Mouse (Mus musculus): Measurements from ENCODE around the gene Gm1604a. TPM values are rescaled to one million over a fixed set of nuclear protein-coding genes. Genes with fewer than 3 reads are reported as not detected.
"Not testable (repeated sequence)": the region's sequence is repeated elsewhere in the genome, so short reads cannot be mapped to it uniquely, and the experiment has no call there.

The Gm1604a gene
- polyA plus RNA-seq, 1 experiment from 2014 or later = 0.20 TPM

GRCm38 (mm10) chr17:7075519-7075918, 50.2 kb downstream of the Gm1604a start:
- ATAC-seq (ENCODE audit: insufficient read depth) = not testable (repeated sequence)

GRCm38 (mm10) chr17:7079558-7079957, 54.2 kb downstream of the Gm1604a start:
- WGBS (ENCODE audit: insufficient replicate concordance) = 0% methylated on average over 1 of the region's 4 CpGs
- H3K9ac ChIP-seq; H3K9me3 ChIP-seq (replicated peaks); H3K36me3 ChIP-seq (replicated peaks); H3K4me1 ChIP-seq (replicated peaks); ATAC-seq (ENCODE audit: insufficient read depth); H3K27ac ChIP-seq (replicated peaks); H3K4me2 ChIP-seq; H3K4me3 ChIP-seq (replicated peaks); H3K27me3 ChIP-seq: not testable (repeated sequence)

More at GRCm38 (mm10) chr17:7075519-7075918, 50.2 kb downstream of the Gm1604a start:
- H3K27me3 ChIP-seq; H3K4me3 ChIP-seq (replicated peaks); H3K4me2 ChIP-seq; H3K27ac ChIP-seq (replicated peaks); H3K36me3 ChIP-seq (replicated peaks); H3K9ac ChIP-seq; H3K9me3 ChIP-seq (replicated peaks); H3K4me1 ChIP-seq (replicated peaks): not testable (repeated sequence)
- 34% methylated on average over 5 of the region's 6 CpGs for whole genome bisulfite sequencing (ENCODE audit: insufficient replicate concordance)

GRCm38 (mm10) chr17:7084523-7084922, 59.2 kb downstream of the Gm1604a start:
- not testable (repeated sequence) for H3K4me3 ChIP-seq (replicated peaks); H3K4me2 ChIP-seq; H3K27me3 ChIP-seq; H3K4me1 ChIP-seq (replicated peaks); ATAC-seq (ENCODE audit: insufficient read depth); H3K27ac ChIP-seq (replicated peaks); H3K9me3 ChIP-seq (replicated peaks); H3K36me3 ChIP-seq (replicated peaks); H3K9ac ChIP-seq
- WGBS (ENCODE audit: insufficient replicate concordance) = no CpG with 5 or more reads among the region's 5 CpGs

- not testable (repeated sequence) for ATAC-seq (ENCODE audit: insufficient read depth); H3K36me3 ChIP-seq (replicated peaks); H3K27me3 ChIP-seq; H3K4me2 ChIP-seq; H3K4me1 ChIP-seq (replicated peaks); H3K9me3 ChIP-seq (replicated peaks); H3K27ac ChIP-seq (replicated peaks); H3K4me3 ChIP-seq (replicated peaks); H3K9ac ChIP-seq
- WGBS (ENCODE audit: insufficient replicate concordance) = no CpG with 5 or more reads among the region's 12 CpGs
These were observed 60.3 kb downstream of the Gm1604a start for GRCm38 (mm10) chr17:7085469-7086168.

GRCm38 (mm10) chr17:7086836-7087235, 61.5 kb downstream of the Gm1604a start:
- H3K9ac ChIP-seq; H3K4me3 ChIP-seq (replicated peaks); H3K4me2 ChIP-seq; H3K9me3 ChIP-seq (replicated peaks); H3K36me3 ChIP-seq (replicated peaks); H3K4me1 ChIP-seq (replicated peaks); ATAC-seq (ENCODE audit: insufficient read depth); H3K27me3 ChIP-seq; H3K27ac ChIP-seq (replicated peaks): not testable (repeated sequence)
- WGBS (ENCODE audit: insufficient replicate concordance) = 59% methylated on average over 6 of the region's 8 CpGs

GRCm38 (mm10) chr17:7097835-7098519, 72.6 kb downstream of the Gm1604a start:
- no CpG with 5 or more reads among the region's 12 CpGs for WGBS (ENCODE audit: insufficient replicate concordance)
- not testable (repeated sequence) for H3K36me3 ChIP-seq (replicated peaks); H3K27me3 ChIP-seq; H3K4me1 ChIP-seq (replicated peaks); H3K27ac ChIP-seq (replicated peaks); H3K4me3 ChIP-seq (replicated peaks); H3K9me3 ChIP-seq (replicated peaks); ATAC-seq (ENCODE audit: insufficient read depth); H3K9ac ChIP-seq; H3K4me2 ChIP-seq

DNA sequence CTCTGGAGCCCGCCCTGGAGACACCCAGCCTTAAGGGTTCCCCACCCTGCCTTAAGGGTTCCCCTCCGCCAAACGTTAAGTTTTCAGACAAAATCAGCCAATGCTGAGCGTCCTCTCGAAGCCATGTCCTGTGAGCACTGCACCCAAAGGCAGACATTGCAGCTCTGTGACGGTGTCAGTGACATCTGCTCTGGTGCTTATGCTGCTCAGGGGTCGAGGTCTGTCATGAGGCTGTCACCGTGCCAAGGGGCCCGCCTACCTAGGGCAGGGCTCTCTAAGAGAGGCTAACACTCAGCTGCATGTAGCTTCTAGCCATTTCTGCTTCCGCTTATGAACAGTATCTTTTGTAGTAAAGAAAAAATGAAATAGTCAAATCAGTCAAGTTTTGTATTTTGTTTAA, 73.7 kb downstream of the Gm1604a start:
- not testable (repeated sequence) for H3K27me3 ChIP-seq; H3K36me3 ChIP-seq (replicated peaks); H3K9me3 ChIP-seq (replicated peaks); ATAC-seq (ENCODE audit: insufficient read depth); H3K4me1 ChIP-seq (replicated peaks); H3K4me2 ChIP-seq; H3K9ac ChIP-seq; H3K4me3 ChIP-seq (replicated peaks); H3K27ac ChIP-seq (replicated peaks)
- 46% methylated on average over 7 of the region's 10 CpGs for WGBS (ENCODE audit: insufficient replicate concordance)

DNA sequence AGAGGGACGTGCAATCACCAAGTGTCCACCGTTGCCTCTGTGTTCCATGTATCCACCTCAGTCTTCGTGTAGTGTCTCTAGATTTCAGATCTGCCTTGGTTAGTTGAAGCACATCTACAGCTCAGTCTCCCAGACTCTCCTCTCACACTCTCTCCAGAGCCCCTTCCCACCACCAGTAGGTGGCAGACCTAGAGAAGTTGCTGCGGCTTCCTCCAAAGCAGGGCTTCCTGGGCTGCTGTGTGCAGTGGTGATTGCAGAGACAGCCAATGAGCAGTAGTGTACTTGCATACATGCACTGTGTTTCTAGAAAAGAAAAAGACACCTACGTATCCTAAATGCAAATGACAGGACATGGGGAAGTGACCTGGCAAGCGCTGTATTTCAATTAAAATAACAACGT, 77.6 kb downstream of the Gm1604a start:
- not testable (repeated sequence) for H3K27me3 ChIP-seq; H3K4me2 ChIP-seq; H3K9ac ChIP-seq; ATAC-seq (ENCODE audit: insufficient read depth); H3K4me1 ChIP-seq (replicated peaks); H3K9me3 ChIP-seq (replicated peaks); H3K4me3 ChIP-seq (replicated peaks); H3K36me3 ChIP-seq (replicated peaks); H3K27ac ChIP-seq (replicated peaks)
- WGBS (ENCODE audit: insufficient replicate concordance) = no CpG with 5 or more reads among the region's 7 CpGs

DNA sequence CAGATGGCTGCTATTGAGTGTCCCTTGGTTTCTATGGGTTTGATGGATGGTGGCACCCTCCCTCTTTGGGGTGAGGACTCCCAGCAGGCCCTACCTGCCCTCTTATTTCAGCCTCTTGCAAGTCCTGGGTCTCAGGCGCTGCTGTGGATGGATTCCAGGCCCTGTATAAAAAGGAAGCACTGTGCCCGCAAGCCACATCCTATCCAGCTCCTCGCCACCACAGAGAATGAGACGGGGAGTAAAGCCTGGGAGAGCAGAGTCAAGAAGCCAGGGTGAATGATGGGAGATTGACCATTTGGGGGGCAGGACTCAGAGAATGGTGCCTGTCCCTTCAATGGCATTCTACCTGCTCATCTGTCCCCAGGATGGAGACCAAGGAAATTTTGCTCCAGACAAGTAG, 86.3 kb downstream of the Gm1604a start:
- not testable (repeated sequence) for H3K4me1 ChIP-seq (replicated peaks); ATAC-seq (ENCODE audit: insufficient read depth); H3K27ac ChIP-seq (replicated peaks); H3K27me3 ChIP-seq; H3K4me2 ChIP-seq; H3K4me3 ChIP-seq (replicated peaks); H3K9ac ChIP-seq; H3K36me3 ChIP-seq (replicated peaks); H3K9me3 ChIP-seq (replicated peaks)
- WGBS (ENCODE audit: insufficient replicate concordance) = 53% methylated on average over 4 of the region's 4 CpGs

- H3K27ac ChIP-seq (replicated peaks); ATAC-seq (ENCODE audit: insufficient read depth); H3K27me3 ChIP-seq; H3K9ac ChIP-seq; H3K4me3 ChIP-seq (replicated peaks); H3K36me3 ChIP-seq (replicated peaks); H3K9me3 ChIP-seq (replicated peaks); H3K4me1 ChIP-seq (replicated peaks); H3K4me2 ChIP-seq: not testable (repeated sequence)
- WGBS (ENCODE audit: insufficient replicate concordance) = 24% methylated on average over 8 of the region's 8 CpGs
These were observed 90.9 kb downstream of the Gm1604a start for GRCm38 (mm10) chr17:7116265-7116664.

- 63% methylated on average over 3 of the region's 3 CpGs for WGBS (ENCODE audit: insufficient replicate concordance)
These were observed 95.5 kb downstream of the Gm1604a start for GRCm38 (mm10) chr17:7120835-7121234.

DNA sequence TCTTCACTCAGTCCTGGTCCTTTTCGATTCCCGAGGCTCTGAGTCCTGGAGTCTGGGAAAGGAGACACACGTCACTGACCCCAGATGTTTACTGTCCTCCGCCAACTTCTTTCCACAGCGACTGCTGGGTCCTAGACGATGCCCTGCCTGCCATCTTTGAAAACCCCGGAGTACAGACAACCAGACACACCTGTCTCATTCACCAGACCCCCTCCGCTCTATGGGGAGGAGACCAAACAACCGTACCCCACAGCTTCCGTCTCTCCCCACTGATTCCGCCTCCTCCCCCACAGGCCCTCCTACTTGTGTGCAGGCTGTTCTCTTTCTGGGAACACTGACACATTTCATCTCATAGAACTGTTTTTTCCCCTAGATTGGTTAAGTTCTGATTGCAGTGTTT, 97.2 kb downstream of the Gm1604a start:
- H3K9ac ChIP-seq; H3K9me3 ChIP-seq (replicated peaks); H3K36me3 ChIP-seq (replicated peaks); ATAC-seq (ENCODE audit: insufficient read depth); H3K4me3 ChIP-seq (replicated peaks); H3K4me2 ChIP-seq; H3K4me1 ChIP-seq (replicated peaks); H3K27me3 ChIP-seq; H3K27ac ChIP-seq (replicated peaks): not testable (repeated sequence)
- WGBS (ENCODE audit: insufficient replicate concordance) = 74% methylated on average over 11 of the region's 11 CpGs

More at GRCm38 (mm10) chr17:7120835-7121234, 95.5 kb downstream of the Gm1604a start:
- not testable (repeated sequence) for H3K4me1 ChIP-seq (replicated peaks); H3K27me3 ChIP-seq; ATAC-seq (ENCODE audit: insufficient read depth); H3K36me3 ChIP-seq (replicated peaks); H3K9ac ChIP-seq; H3K27ac ChIP-seq (replicated peaks); H3K4me2 ChIP-seq; H3K9me3 ChIP-seq (replicated peaks); H3K4me3 ChIP-seq (replicated peaks)
